Mouse (Mus musculus) erythroblast, embryonic 14.5 days (primary cell): ENCODE measurements around the gene 4930518I15Rik.
"Not testable (repeated sequence)": the region's sequence is repeated elsewhere in the genome, so short reads cannot be mapped to it uniquely, and the experiment has no call there.

Experiments used
- GATA1 ChIP-seq: IDR thresholded peaks from 2 replicates; pipeline ENCODE4 v1.6.1; 2012; ENCODE audit warnings: low read length, inconsistent platforms, mixed read lengths
- TAL1 ChIP-seq: IDR thresholded peaks from 3 replicates; pipeline ENCODE4 v1.6.1; 2012; ENCODE audit warnings: low read length, inconsistent platforms, mixed read lengths

DNA sequence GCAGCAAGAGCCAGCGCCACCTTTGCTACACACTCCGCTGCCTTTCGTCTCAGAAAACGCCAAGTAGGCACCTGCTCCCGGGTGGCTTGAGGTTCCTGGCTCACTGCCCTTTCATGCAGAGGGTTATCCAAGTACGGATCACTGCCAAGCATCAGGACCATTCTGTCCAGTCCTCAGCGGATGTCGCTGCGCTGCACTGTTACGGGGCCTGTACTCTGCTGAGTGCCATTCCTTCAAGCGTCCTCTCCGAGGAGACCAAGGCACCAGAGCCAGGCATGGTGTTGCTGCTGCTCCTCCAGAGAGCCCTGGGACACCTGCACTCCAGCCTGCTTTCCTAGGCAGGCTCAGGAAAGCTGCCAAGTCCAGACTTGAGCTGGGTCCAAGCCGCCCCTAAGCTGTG lies 4.2 kb downstream of the 4930518I15Rik start:
- not testable (repeated sequence) for TF ChIP-seq GATA1, TAL1
